Mouse (Mus musculus): ENCODE measurements around the gene Amer2.

GRCm38 (mm10) chr14:60377107-60377506, 4.0 kb downstream of the Amer2 start:
- TF ChIP-seq CTCF (IDR thresholded peaks at IDR 0.05; ENCODE audit: borderline replicate concordance, control insufficient read depth, extremely low read depth, insufficient read depth, low read length, poor library complexity) (no peak), POLR2A (IDR thresholded peaks at IDR 0.05; ENCODE audit: control insufficient read depth, extremely low read depth, insufficient read depth, low read length, poor library complexity) (no peak)

All from thymus, adult 2 months (tissue).